Mouse (Mus musculus) WW6 (cell line): ENCODE measurements at regions not wholly inside any gene's neighbourhood (a gene's known extent, or its start where the extent isn't known, plus 50 kb on each side); places are given as distances from the start of the nearest gene placed in this dataset.
"Not testable (repeated sequence)": the region's sequence is repeated elsewhere in the genome, so short reads cannot be mapped to it uniquely, and the experiment has no call there.

ENCODE experiments used
- DNase-seq: peaks from one replicate; pipeline ENCODE4 v3.0.0-alpha.2; 2013; ENCODE audit warnings: low read depth, low spot score

GRCm38 (mm10) chr4:146727119-146727518 lies 116.4 kb downstream of the Zfp993 start:
- DNase-seq = not testable (repeated sequence)

GRCm38 (mm10) chr4:146739775-146740174 lies 129.0 kb downstream of the Zfp993 start:
- DNase-seq = not testable (repeated sequence)

- DNase-seq = peak; percentile 60
Measured at GRCm38 (mm10) chr4:146740649-146741048, 129.9 kb downstream of the Zfp993 start.

- DNase-seq = not testable (repeated sequence)
Measured at GRCm38 (mm10) chr4:146743762-146744161, 133.0 kb downstream of the Zfp993 start.
